Mouse (Mus musculus) G1E (cell line): ENCODE measurements around the gene Tox2.

ENCODE experiments used
- CTCF ChIP-seq: IDR thresholded peaks from 2 replicates; pipeline ENCODE4 v1.5.1; 2012; ENCODE audit warnings: low read depth, low read length, inconsistent platforms, mixed read lengths
- POLR2AphosphoS5 ChIP-seq: IDR thresholded peaks from 2 replicates; pipeline ENCODE4 v1.6.1; 2012; ENCODE audit warnings: low read depth, low read length, inconsistent platforms; ENCODE audit not compliant: insufficient replicate concordance
- TAL1 ChIP-seq: conservative IDR thresholded peaks from 2 replicates; pipeline ENCODE4 v1.6.1; 2012; ENCODE audit warnings: low read depth, low read length, inconsistent platforms, mixed read lengths

- no peak for TF ChIP-seq TAL1
- no peak for TF ChIP-seq CTCF
- no peak for TF ChIP-seq POLR2AphosphoS5
These were observed 81.9 kb downstream of the Tox2 start for GRCm38 (mm10) chr2:163284856-163285255.
